Mouse (Mus musculus): ENCODE data around the gene Fbxo39.

DNA sequence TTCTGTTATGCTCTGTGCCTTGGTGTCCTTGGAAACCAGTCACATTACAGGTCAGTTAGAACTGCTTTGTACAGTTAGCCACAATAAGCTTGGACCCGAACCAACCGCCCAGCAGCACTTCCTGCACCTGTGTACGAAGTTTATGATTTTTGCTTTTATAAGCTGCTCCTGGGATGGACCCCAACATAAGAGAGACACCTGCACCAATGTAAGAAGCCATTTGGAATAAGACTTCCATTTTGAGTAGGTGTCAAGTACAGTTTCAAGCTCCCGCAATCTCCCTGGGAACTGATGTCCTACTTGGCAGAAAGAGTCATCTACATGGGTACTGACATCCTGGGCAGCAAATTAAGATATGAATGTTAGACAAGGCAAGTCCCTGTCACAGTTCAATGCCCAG, 25.5 kb downstream of the Fbxo39 start:
- TF ChIP-seq POLR2A (IDR thresholded peaks at IDR 0.05; ENCODE audit: extremely low read depth, insufficient read depth, low read length): no peak
- TF ChIP-seq CTCF (IDR thresholded peaks at IDR 0.05; ENCODE audit: extremely low read depth, insufficient read depth, low read length): no peak

Measured in cortical plate, adult 2 months (tissue).